Mouse (Mus musculus): ENCODE results near the gene BC048562.

BC048562 gene

GRCm38 (mm10) chr9:108450292-108451169 lies 14.2 kb downstream of the BC048562 start:
- DNase-seq (ENCODE audit: low spot score): no peak

DNA sequence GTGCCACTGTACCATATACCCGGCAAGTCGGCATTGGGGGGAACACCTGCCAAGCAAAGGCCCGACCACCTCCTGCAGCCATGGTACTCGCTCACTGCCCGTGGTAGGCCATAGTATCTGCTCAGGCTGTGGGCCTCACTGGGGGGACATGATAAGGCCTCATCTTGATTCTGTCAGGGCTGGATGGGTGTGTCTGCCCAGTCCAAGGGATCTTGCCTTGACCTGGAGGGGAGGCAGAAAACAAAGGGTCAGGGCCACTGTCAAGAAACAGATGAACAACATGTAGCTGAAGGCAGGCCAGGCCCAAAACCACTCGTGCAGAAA lies 14.8 kb downstream of the BC048562 start:
- DNase-seq (ENCODE audit: low spot score): no peak

- no peak for DNase-seq (ENCODE audit: low spot score)
Observed at GRCm38 (mm10) chr9:108451519-108452160, 15.4 kb downstream of the BC048562 start.

- DNase-seq (ENCODE audit: low spot score): peak; percentile 86
Observed at GRCm38 (mm10) chr9:108452291-108452906, 16.1 kb downstream of the BC048562 start.

GRCm38 (mm10) chr9:108452911-108453310 lies 16.6 kb downstream of the BC048562 start:
- no peak for DNase-seq (ENCODE audit: low spot score)

GRCm38 (mm10) chr9:108453458-108453857 lies 17.2 kb downstream of the BC048562 start:
- DNase-seq (ENCODE audit: low spot score): no peak

DNA sequence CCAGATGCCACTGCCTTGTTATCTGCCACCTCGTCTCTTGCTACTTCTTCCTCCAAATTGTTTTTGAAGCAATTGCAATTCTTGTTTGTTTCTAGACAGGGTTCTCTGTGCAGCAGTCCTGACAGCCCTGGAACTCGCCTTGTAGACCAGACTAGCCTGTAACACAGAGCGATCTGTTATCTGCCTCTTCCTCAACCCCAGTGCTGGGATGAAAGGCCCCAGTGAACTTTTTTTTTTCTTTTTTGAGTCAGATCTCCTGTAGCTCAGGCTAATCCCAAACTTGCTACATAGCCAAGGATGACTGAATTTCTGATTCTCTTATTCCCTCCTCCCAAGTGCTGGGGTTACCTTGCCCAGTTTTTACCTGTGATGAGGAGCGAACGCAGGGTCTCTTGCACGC lies 18.1 kb downstream of the BC048562 start:
- no peak for DNase-seq (ENCODE audit: low spot score)

GRCm38 (mm10) chr9:108455747-108456571 lies 19.7 kb downstream of the BC048562 start:
- no peak for DNase-seq (ENCODE audit: low spot score)

DNA sequence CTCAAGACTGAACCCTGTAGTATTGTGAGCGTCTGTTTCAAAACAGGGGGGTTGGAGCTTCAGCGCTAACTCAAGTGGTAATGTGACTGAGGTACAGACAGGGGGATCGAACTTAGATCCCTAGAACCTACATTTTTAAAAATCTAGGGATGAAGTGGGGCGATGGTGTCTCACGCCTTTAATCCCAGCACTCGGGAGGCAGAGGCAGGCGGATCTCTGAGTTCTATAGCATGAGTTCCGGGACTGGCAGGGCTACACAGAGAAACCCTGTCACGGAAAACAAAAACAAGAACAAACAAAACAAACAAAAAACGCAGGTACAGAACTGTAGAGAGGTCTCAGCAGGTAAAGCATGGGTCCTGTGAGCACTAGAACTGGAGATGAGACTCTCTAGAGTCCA lies 20.7 kb downstream of the BC048562 start:
- no peak for DNase-seq (ENCODE audit: low spot score)

DNA sequence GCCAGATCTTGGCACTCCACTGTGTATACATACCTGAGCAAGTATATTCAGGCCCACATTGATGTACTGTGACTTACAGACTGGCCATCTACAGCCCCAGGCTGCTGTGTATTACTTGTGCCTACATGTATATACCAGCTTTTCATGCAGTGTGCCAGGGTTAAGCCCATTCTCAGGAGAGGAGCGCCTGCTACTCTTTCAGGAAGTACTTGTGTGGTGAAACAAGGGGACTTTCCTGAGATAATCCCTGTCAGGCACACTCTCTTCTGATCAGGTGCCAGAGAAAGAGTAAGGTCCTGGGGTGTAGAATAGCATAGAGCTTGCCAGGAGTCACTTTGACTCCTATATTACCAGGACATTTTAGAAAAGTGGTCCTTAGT lies 23.6 kb downstream of the BC048562 start:
- peak; percentile 6 for DNase-seq (ENCODE audit: low spot score)

DNA sequence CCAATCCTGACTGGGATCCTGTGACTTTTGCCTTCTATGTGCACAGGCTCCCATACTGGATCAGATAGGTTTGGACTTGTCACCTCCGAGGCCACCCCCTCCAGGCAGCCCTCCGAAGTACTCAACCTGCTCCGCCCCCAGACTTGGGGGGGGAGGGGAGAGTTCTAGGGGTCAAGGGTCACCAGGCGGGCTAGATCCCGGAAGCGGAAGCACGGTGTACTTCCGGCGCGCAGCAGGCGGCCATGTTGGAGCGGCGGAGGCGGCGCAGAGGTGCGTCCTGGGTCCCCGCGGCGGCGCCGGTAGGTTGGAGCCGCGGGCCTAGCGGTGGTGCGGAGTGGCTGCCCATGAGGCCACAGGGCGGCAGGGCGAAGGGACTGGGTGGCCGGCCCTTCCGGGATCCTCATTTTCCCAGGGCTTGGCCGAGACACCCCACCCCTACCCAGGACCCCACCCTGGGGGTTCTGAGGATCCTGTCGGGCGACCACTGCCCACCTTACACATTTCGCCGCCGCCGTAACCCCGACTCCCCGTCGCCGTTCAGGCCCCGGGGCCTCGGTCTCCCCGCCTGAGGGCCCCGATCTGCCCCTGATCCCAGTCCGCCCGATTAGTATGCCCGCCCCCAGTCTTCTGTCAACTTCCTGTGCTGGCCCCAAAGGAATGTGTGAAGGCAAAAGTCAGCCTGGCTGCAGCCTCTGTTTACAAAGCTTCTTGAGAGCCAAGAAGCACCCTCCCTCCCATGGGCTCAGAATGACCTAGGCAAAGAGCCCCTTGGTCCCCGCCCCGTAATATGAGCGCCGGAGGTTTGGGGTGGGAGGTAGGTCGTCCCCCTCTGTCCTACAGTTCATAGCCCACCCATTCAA lies 24.3 kb downstream of the BC048562 start, which contains the start of gene Ccdc71:
Ccdc71 (plus strand) TSS at position 209 of the 860 bp plus-strand sequence.
- peak; percentile 86 for DNase-seq (ENCODE audit: low spot score)

- DNase-seq (ENCODE audit: low spot score): no peak
Observed at GRCm38 (mm10) chr9:108461181-108461631, 24.9 kb downstream of the BC048562 start, which contains the start of gene Klhdc8b. TSS of gene Klhdc8b (minus strand) at chr9:108461581.

GRCm38 (mm10) chr9:108461675-108462074 lies 25.4 kb downstream of the BC048562 start:
- DNase-seq (ENCODE audit: low spot score): no peak

GRCm38 (mm10) chr9:108462192-108462591 lies 25.9 kb downstream of the BC048562 start:
- DNase-seq (ENCODE audit: low spot score): peak; percentile 34

GRCm38 (mm10) chr9:108463713-108464112 lies 27.4 kb downstream of the BC048562 start:
- DNase-seq (ENCODE audit: low spot score): no peak

GRCm38 (mm10) chr9:108466219-108466618 lies 29.9 kb downstream of the BC048562 start:
- no peak for DNase-seq (ENCODE audit: low spot score)

DNA sequence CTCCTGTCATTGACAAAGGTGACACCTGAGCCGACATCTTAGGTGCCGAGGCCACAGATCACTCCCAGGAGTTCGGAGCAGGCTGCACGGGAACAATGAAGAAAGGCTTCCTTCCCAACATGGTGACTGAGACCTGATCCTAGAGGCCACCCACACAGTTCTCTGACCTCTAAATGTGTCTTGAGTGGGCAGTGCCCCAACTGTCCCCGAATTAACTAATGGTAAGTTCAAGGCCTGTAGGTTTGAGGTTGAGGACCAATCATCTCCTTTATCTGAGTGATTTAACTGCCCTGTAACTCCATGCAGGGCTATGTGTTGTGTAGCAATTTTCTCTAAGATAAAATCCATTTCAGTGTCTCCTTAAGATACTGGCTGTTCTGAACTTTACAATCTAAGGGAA lies 33.1 kb downstream of the BC048562 start:
- DNase-seq (ENCODE audit: low spot score): no peak

- no peak for DNase-seq (ENCODE audit: low spot score)
Observed at GRCm38 (mm10) chr9:108469845-108470244, 33.6 kb downstream of the BC048562 start.

- DNase-seq (ENCODE audit: low spot score): no peak
Observed at GRCm38 (mm10) chr9:108474528-108474927, 38.2 kb downstream of the BC048562 start.

DNA sequence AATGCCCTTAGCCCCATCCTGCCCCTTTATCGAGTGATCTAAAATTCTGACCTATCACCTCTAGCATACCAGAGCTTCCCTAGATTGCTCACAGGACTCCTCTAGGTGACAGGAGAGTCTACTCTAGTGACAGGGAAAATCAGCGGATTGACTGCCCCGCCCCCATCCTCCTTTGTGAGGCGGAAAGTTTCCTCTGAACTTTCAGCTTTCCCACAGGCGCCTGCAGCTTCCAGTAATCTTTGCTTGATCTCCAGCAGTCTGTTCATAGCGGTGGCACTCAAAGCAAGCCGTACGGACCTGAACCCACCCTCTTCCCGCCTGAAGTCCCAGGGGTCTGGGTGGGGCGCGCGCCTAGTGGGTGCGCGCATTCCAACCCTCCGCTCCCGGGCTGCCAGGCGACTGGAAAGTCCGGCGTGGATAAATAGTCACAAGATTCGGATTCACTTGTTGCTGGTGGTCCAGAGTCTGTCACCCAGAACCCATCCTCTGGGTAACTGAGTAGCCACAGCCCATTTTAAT lies 42.4 kb downstream of the BC048562 start:
- DNase-seq (ENCODE audit: low spot score): peak; percentile 84

DNA sequence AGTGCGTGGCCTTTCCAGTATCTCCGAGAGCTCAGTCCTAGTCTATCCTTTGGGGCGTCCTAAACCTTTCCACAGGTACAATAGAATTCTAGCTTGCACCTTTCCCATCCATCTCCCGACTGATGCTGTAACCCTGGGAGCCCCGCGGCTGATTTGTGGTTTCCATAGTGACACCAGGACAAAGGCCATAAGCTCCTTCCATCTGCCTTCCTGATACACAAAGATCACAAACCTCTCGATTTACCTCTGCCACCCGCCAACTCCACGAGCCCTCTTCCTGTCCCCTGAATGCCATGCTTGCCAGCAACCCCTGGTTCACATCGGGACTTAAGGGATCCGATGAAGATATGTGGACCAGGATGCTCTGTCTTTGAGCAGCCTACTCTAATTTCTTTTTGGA lies 43.0 kb downstream of the BC048562 start:
- DNase-seq (ENCODE audit: low spot score): no peak

Measured in lung, postnatal 25 days (tissue).